Mouse (Mus musculus): ENCODE data around the gene Defb41. TPM values are rescaled to one million over a fixed set of nuclear protein-coding genes. Genes with fewer than 3 reads are reported as not detected.

Gene Defb41
- not detected in 2 replicates for polyA plus RNA-seq (2014; fragmentation: Nextera tagmentation; extraction: Ambion mirVana)

DNA sequence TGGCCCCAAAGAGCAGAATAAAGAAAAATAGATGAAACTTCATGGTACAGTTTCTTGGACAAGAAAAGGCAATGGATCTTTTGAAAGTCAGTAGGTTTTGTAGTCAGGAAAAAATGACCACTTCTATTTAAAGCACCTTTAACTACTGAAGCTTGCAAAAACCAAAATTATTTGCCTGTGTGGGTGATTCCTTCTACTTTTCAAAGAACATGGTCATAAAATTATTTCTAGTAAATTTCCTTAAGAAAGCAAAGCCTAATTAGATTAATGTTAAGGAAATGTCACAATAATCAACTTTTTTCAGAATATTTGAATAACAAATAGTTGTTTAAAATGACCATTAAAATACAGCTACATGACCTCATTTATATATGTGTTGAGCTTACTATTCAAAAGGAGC is at the start of gene Defb41:
Gene Defb41, minus strand, starts transcription at position 101 of the 400 bp plus-strand sequence.
- Histone ChIP-seq H3K4me2 (no peak within 1 kb of the TSS), H3K4me3 (ENCODE audit: low read depth, low read length) (no peak within 1 kb of the TSS), H3K27me3 (ENCODE audit: control insufficient read depth, insufficient read depth, low read length) (no peaks in the 10 kb centered on the region), H3K9ac (ENCODE audit: low read depth, low read length) (no peak within 1 kb of the TSS), H3K9me3 (replicated peaks; ENCODE audit: control insufficient read depth, low read length) (no peaks in the 10 kb centered on the region), H3K27ac (ENCODE audit: low read depth, low read length) (no peak within 1 kb of the TSS), H3K4me1 (ENCODE audit: control insufficient read depth, insufficient read depth, low read length) (no peaks in the 10 kb centered on the region), H3K36me3 (ENCODE audit: control insufficient read depth, insufficient read depth, low read length) (no peaks in the 10 kb centered on the region)
- ATAC-seq (replicated peaks; ENCODE audit: insufficient number of reproducible peaks, low FRiP score, low TSS enrichment): no peak

DNA sequence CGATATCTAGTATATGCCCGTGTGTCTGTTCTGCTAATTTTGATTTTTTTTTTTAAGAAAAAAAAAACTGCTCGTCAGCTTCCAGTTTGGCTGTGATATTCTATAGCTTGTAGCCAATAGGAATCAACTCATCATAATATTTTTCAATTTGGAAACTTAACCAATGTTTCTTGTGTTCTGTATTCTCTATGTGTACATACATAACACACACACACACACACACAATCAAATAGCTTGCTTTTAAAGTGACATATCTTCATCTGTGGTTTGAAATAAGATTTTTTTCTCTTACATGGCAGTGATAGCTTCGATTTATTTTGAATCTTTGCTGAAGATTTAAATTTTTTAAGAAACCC is 43.5 kb upstream of the Defb41 start:
- Histone ChIP-seq H3K4me1 (ENCODE audit: control insufficient read depth, insufficient read depth, low read length) (no peaks in the 10 kb centered on the region), H3K4me3 (ENCODE audit: low read depth, low read length) (no peak overlapping the region), H3K9ac (ENCODE audit: low read depth, low read length) (no peak overlapping the region), H3K9me3 (replicated peaks; ENCODE audit: control insufficient read depth, low read length) (no peaks in the 10 kb centered on the region), H3K27me3 (ENCODE audit: control insufficient read depth, insufficient read depth, low read length) (no peaks in the 10 kb centered on the region), H3K36me3 (ENCODE audit: control insufficient read depth, insufficient read depth, low read length) (no peaks in the 10 kb centered on the region), H3K4me2 (no peak overlapping the region), H3K27ac (ENCODE audit: low read depth, low read length) (no peak overlapping the region)
- ATAC-seq (replicated peaks; ENCODE audit: insufficient number of reproducible peaks, low FRiP score, low TSS enrichment): no peak
- WGBS (ENCODE audit: insufficient replicate concordance): 76% methylated on average over 4 of the region's 4 CpGs

DNA sequence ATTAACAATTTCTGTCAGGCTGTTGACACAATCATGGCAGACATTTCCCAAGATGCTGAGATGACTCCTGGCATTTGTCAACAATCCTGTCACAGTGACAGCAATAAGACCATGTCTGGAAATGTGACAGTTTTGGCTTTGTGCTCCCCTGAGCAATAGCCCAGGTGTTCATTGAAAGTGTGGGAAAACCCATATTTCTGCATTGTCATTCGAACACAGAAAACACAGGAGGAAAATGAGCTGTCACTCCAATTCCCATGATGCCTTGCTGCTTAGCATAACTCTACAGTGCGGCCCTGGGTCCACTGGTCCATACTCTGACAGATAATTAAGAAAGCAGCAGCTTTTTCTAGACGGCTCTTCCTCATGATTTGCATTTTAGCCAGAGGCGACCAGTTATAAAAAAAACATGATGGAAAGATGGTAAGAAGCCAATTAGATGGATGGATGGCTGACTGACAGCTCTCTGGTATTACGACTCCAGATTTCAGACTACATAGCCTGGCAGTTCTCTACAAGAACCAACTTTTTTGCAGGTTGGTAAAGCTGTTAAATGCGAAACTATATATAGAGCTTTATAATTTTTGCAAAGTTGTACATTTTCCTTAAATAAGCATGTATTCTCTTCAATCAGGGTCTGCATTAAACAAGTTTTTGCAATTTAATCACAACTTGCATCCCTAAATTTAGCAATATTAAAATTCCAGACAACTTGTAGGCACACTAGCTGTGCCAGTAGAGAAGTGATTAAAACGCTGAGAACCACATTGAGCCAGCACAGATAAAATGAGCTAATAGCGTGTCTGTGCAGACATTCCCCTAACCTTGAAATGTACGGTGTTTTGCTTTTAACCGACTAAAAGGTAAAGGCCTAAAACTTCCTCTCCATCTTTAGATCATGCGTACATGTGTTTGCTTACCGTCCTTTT is 42.9 kb upstream of the Defb41 start:
- ATAC-seq (replicated peaks; ENCODE audit: insufficient number of reproducible peaks, low FRiP score, low TSS enrichment): no peak
- H3K9me3 ChIP-seq (replicated peaks; ENCODE audit: control insufficient read depth, low read length): no peaks in the 10 kb centered on the region
- no peak overlapping the region for H3K9ac ChIP-seq (ENCODE audit: low read depth, low read length)
- H3K27me3 ChIP-seq (ENCODE audit: control insufficient read depth, insufficient read depth, low read length): no peaks in the 10 kb centered on the region
- WGBS (ENCODE audit: insufficient replicate concordance): 78% methylated on average over 12 of the region's 12 CpGs
- no peak overlapping the region for H3K27ac ChIP-seq (ENCODE audit: low read depth, low read length)
- no peak overlapping the region for H3K4me3 ChIP-seq (ENCODE audit: low read depth, low read length)
- H3K4me2 ChIP-seq: no peak overlapping the region
- H3K36me3 ChIP-seq (ENCODE audit: control insufficient read depth, insufficient read depth, low read length): no peaks in the 10 kb centered on the region
- no peaks in the 10 kb centered on the region for H3K4me1 ChIP-seq (ENCODE audit: control insufficient read depth, insufficient read depth, low read length)

DNA sequence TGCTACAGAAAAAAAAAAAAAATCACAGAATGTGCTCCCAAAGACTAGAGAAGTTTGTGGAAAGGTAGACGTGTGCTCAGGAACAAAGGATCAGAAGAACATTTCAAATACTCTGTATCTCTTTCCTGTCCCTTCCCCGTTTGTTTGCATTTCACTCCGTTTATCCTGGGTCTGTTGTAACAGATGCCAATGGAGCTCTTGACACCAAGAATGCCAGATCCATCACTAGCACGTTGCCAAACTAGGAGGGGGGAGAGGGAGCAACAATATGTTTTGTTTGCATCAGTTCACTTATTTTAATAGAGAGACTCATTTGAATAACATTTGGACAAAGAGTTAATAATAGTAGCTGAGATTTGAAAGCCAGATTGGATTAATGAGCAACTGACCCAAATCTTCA is 27.6 kb upstream of the Defb41 start:
- no peaks in the 10 kb centered on the region for H3K36me3 ChIP-seq (ENCODE audit: control insufficient read depth, insufficient read depth, low read length)
- H3K4me1 ChIP-seq (ENCODE audit: control insufficient read depth, insufficient read depth, low read length): no peaks in the 10 kb centered on the region
- no peak for ATAC-seq (replicated peaks; ENCODE audit: insufficient number of reproducible peaks, low FRiP score, low TSS enrichment)
- no peak overlapping the region for H3K9ac ChIP-seq (ENCODE audit: low read depth, low read length)
- no peaks in the 10 kb centered on the region for H3K9me3 ChIP-seq (replicated peaks; ENCODE audit: control insufficient read depth, low read length)
- no peaks in the 10 kb centered on the region for H3K27me3 ChIP-seq (ENCODE audit: control insufficient read depth, insufficient read depth, low read length)
- no peak overlapping the region for H3K27ac ChIP-seq (ENCODE audit: low read depth, low read length)
- 34% methylated on average over 4 of the region's 4 CpGs for WGBS (ENCODE audit: insufficient replicate concordance)
- H3K4me2 ChIP-seq: no peak overlapping the region
- H3K4me3 ChIP-seq (ENCODE audit: low read depth, low read length): no peak overlapping the region

DNA sequence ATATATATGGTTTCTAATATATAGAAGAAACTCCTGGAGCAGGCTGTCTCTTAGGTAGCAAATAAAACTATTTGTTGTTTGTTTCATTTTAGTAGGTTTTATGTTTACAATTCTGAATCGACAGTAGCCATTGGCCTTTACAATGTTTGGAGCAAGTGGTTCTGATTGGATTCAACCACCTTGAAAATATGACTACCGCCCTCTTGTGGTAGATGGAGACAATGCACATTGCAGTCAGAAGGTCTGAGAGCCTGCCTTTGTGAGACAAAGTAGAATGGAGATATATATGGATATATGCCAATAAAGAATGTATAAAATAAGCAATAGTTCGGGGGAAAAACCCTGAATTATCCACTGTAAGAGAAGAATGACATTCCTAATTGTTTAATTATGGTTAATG is 23.9 kb upstream of the Defb41 start:
- Histone ChIP-seq H3K9me3 (replicated peaks; ENCODE audit: control insufficient read depth, low read length) (no peaks in the 10 kb centered on the region), H3K4me1 (ENCODE audit: control insufficient read depth, insufficient read depth, low read length) (no peaks in the 10 kb centered on the region), H3K27ac (ENCODE audit: low read depth, low read length) (no peak overlapping the region), H3K27me3 (ENCODE audit: control insufficient read depth, insufficient read depth, low read length) (no peaks in the 10 kb centered on the region), H3K4me2 (no peak overlapping the region), H3K4me3 (ENCODE audit: low read depth, low read length) (no peak overlapping the region), H3K36me3 (ENCODE audit: control insufficient read depth, insufficient read depth, low read length) (no peaks in the 10 kb centered on the region), H3K9ac (ENCODE audit: low read depth, low read length) (no peak overlapping the region)
- 40% methylated on average over 3 of the region's 3 CpGs for WGBS (ENCODE audit: insufficient replicate concordance)
- ATAC-seq (replicated peaks; ENCODE audit: insufficient number of reproducible peaks, low FRiP score, low TSS enrichment): no peak

DNA sequence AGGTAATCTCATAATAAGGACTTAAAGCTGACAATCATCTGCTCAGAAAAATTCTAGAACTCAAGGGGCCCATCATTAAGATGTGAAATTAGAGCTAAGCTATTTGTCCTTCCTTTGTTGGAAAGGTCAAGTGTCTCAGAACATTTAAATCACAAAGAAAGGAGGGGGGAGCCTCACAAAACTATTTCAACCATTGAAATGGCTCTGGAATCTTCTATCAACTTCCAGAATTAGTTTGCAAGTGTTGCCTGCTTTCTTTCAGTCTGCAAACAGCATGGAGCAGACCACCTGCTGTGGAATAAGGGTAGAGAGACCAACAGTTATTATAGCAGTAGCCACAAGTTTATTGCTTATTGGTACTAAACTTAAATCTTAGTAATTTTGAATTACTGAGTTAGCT is 22.4 kb upstream of the Defb41 start:
- no peak overlapping the region for H3K9ac ChIP-seq (ENCODE audit: low read depth, low read length)
- no peaks in the 10 kb centered on the region for H3K4me1 ChIP-seq (ENCODE audit: control insufficient read depth, insufficient read depth, low read length)
- no peaks in the 10 kb centered on the region for H3K36me3 ChIP-seq (ENCODE audit: control insufficient read depth, insufficient read depth, low read length)
- ATAC-seq (replicated peaks; ENCODE audit: insufficient number of reproducible peaks, low FRiP score, low TSS enrichment): no peak
- no peak overlapping the region for H3K4me2 ChIP-seq
- no peaks in the 10 kb centered on the region for H3K27me3 ChIP-seq (ENCODE audit: control insufficient read depth, insufficient read depth, low read length)
- H3K4me3 ChIP-seq (ENCODE audit: low read depth, low read length): no peak overlapping the region
- no peak overlapping the region for H3K27ac ChIP-seq (ENCODE audit: low read depth, low read length)
- H3K9me3 ChIP-seq (replicated peaks; ENCODE audit: control insufficient read depth, low read length): no peaks in the 10 kb centered on the region

DNA sequence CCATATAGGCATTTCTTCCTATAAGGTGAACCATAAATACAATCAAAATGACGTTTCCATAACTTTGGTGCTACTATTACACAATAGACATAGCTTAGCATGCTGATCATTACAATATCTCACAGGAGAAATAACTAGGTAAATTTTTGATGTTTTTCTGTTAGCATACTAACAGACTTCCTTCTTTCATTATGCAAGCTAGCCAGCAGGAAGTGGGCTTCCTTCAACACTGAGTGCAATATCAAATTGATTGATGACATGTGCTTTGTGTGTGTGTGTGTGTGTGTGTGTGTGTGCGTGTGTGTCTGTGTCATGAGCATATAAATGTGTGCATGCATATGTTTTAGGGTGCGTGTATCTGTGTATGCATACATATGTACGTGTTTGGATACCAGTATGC is 6.2 kb upstream of the Defb41 start:
- Histone ChIP-seq H3K4me2 (no peak overlapping the region), H3K4me3 (ENCODE audit: low read depth, low read length) (no peak overlapping the region), H3K27ac (ENCODE audit: low read depth, low read length) (no peak overlapping the region), H3K9me3 (replicated peaks; ENCODE audit: control insufficient read depth, low read length) (no peaks in the 10 kb centered on the region), H3K4me1 (ENCODE audit: control insufficient read depth, insufficient read depth, low read length) (no peaks in the 10 kb centered on the region), H3K36me3 (ENCODE audit: control insufficient read depth, insufficient read depth, low read length) (no peaks in the 10 kb centered on the region), H3K9ac (ENCODE audit: low read depth, low read length) (no peak overlapping the region), H3K27me3 (ENCODE audit: control insufficient read depth, insufficient read depth, low read length) (no peaks in the 10 kb centered on the region)
- 84% methylated on average over 4 of the region's 4 CpGs for WGBS (ENCODE audit: insufficient replicate concordance)
- no peak for ATAC-seq (replicated peaks; ENCODE audit: insufficient number of reproducible peaks, low FRiP score, low TSS enrichment)

DNA sequence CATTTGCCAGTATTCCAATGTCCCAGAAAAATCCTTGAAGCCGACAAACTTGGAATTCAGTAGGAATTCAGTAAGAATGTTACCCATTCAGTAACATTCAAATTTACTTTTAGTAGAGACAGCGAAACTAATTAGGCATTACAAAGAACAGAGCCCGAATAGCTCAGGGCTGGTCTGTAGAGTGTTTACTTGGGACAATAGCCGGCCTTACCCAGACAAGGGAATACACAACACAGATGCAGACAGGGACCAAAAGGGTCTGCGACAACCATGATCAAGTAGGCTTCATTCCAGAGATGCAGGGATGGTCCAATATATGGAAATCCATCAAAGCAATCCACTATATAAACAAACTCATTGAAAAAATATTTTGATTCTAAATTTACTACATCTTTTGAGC is 3.9 kb upstream of the Defb41 start:
- Histone ChIP-seq H3K27ac (ENCODE audit: low read depth, low read length) (no peak overlapping the region), H3K9me3 (replicated peaks; ENCODE audit: control insufficient read depth, low read length) (no peaks in the 10 kb centered on the region), H3K4me2 (no peak overlapping the region), H3K9ac (ENCODE audit: low read depth, low read length) (no peak overlapping the region), H3K4me3 (ENCODE audit: low read depth, low read length) (no peak overlapping the region), H3K27me3 (ENCODE audit: control insufficient read depth, insufficient read depth, low read length) (no peaks in the 10 kb centered on the region), H3K36me3 (ENCODE audit: control insufficient read depth, insufficient read depth, low read length) (no peaks in the 10 kb centered on the region), H3K4me1 (ENCODE audit: control insufficient read depth, insufficient read depth, low read length) (no peaks in the 10 kb centered on the region)
- no peak for ATAC-seq (replicated peaks; ENCODE audit: insufficient number of reproducible peaks, low FRiP score, low TSS enrichment)
- WGBS (ENCODE audit: insufficient replicate concordance): 80% methylated on average over 5 of the region's 5 CpGs

Measured in heart, embryonic 11.5 days (tissue).